Mouse (Mus musculus) stomach, embryonic 16.5 days (tissue): ENCODE measurements around the gene Rspo1. TPM values are rescaled to one million over a fixed set of nuclear protein-coding genes. Genes with fewer than 3 reads are reported as not detected.

Experiments used
- ATAC-seq: fragments of 200-750 bp; cut with Nextera tagmentation; 2 replicates; pipeline ENCODE4 v1.8.0; 2017; ENCODE audit warnings: moderate number of reproducible peaks, moderate TSS enrichment; ENCODE audit not compliant: insufficient read depth, low FRiP score
- H3K27ac ChIP-seq: fragments of 300-500 bp; sonication (generic); 2 replicates; pipeline ENCODE4 v1.5.1; 2014; ENCODE audit warnings: low read length
- H3K27me3 ChIP-seq: fragments of 300-500 bp; sonication (generic); 2 replicates; pipeline ENCODE4 v1.6.1; 2014; ENCODE audit warnings: low read length, control low read depth, mixed read lengths; ENCODE audit not compliant: control insufficient read depth, insufficient read depth
- H3K36me3 ChIP-seq: fragments of 300-500 bp; sonication (generic); 2 replicates; pipeline ENCODE4 v1.6.1; 2014; ENCODE audit warnings: low read length; ENCODE audit not compliant: control insufficient read depth, insufficient read depth
- H3K4me1 ChIP-seq: fragments of 300-500 bp; sonication (generic); 2 replicates; pipeline ENCODE4 v1.6.1; 2014; ENCODE audit warnings: low read length, control low read depth, mixed read lengths; ENCODE audit not compliant: control insufficient read depth, insufficient read depth
- H3K4me2 ChIP-seq: fragments of 300-500 bp; sonication (generic); 2 replicates; pipeline ENCODE4 v1.6.1; 2014; ENCODE audit warnings: low read depth, low read length, mixed read lengths
- H3K4me3 ChIP-seq: fragments of 300-500 bp; sonication (generic); replicated peaks from 2 replicates; pipeline ENCODE4 v1.5.1; 2014; ENCODE audit warnings: mild to moderate bottlenecking, low read length
- H3K9ac ChIP-seq: fragments of 300-500 bp; sonication (generic); 2 replicates; pipeline ENCODE4 v1.6.1; 2014; ENCODE audit warnings: low read length
- H3K9me3 ChIP-seq: fragments of 300-500 bp; sonication (generic); replicated peaks from 2 replicates; pipeline ENCODE4 v1.6.1; 2016; ENCODE audit warnings: low read length, control low read depth; ENCODE audit not compliant: control insufficient read depth
- WGBS: fragments of 180-500 bp; shearing (Covaris S2); extraction: QIAGEN DNeasy Blood & Tissue Kit; methylation state at CpG from one replicate; pipeline ENCODE4 v1.1.7; 2014; 5-methylcytosine and 5-hydroxymethylcytosine counted together
- polyA plus RNA-seq: library from polyadenylated mRNA; unstranded; fragments of >200 nt; fragmentation: Nextera tagmentation; extraction: Ambion mirVana; gene quantifications from 2 replicates; pipeline ENCODE4 v1.2.1, GENCODE M21; 2015

Gene Rspo1
- polyA plus RNA-seq, 1 experiment from 2014 or later: 10.3 TPM

DNA sequence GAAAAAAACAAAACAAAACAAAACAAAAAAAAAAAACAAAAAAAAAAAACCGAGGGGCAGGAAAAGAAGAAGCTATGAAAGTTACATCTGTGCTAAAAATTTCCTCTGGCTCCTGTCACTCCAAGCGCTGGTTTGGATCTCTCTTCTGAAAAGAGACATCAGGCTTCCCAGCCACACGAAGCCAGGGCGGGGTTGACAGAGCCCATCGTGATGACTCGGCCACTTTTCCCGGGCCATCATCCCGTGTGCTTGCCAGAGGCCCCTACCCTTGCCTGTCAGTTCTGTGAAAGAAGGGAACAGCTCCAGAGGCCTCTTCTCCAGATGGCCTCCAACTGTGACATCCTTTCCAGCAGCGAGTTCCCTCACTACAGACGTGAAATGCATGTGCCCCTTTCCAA, 35.2 kb upstream of the Rspo1 start:
- no peak overlapping the region for H3K9ac ChIP-seq
- no peaks in the 10 kb centered on the region for H3K36me3 ChIP-seq
- no peak overlapping the region for H3K4me3 ChIP-seq
- no peaks in the 10 kb centered on the region for H3K4me1 ChIP-seq
- no peak overlapping the region for H3K27ac ChIP-seq
- H3K9me3 ChIP-seq: no peaks in the 10 kb centered on the region
- no peak overlapping the region for H3K4me2 ChIP-seq
- no peaks in the 10 kb centered on the region for H3K27me3 ChIP-seq
- ATAC-seq: no peak
- 29% methylated on average over 10 of the region's 10 CpGs for WGBS

DNA sequence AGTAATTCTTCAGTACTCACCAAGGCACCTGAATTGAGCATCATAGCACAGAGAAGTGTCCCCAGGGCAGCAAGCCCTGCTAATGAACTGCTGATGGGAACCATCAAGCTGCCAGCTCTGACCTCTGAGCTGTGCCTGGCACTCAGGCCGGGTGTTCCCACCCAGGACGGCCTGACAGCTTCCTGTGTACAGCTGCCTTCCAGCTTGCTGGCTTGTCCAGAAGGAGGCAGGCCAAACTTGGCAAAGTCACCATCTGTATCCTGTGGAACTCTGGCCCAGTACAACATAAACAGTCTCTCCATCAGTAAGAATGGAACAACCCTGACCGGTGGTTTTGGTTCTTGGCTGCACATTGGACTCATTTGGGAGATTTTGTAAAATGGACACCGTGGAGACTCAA, 32.7 kb upstream of the Rspo1 start:
- ATAC-seq: no peak
- 47% methylated on average over 4 of the region's 4 CpGs for WGBS
- no peak overlapping the region for H3K4me2 ChIP-seq
- no peak overlapping the region for H3K9ac ChIP-seq
- no peaks in the 10 kb centered on the region for H3K27me3 ChIP-seq
- H3K4me1 ChIP-seq: no peaks in the 10 kb centered on the region
- no peaks in the 10 kb centered on the region for H3K9me3 ChIP-seq
- H3K4me3 ChIP-seq: no peak overlapping the region
- H3K36me3 ChIP-seq: no peaks in the 10 kb centered on the region
- no peak overlapping the region for H3K27ac ChIP-seq

DNA sequence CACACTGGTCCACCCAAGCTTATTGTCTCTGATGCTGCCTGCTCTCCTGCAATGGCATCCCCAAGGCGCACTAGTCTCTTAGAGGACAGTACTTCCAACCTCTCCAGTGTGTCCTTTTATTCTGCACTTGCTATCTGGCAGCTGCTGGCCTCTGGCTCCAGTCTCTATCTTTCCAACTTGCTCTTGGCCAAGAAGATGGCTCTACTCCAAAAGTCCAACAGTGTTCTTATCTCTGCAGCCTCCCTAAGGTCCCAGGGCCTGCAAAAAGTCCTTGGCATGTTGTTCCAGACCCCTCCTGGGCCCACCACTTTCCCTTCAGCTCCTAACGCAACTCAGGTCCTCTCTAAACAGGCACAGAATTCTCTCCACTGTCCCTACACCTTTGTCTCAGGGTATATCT, 28.9 kb upstream of the Rspo1 start:
- H3K9ac ChIP-seq: no peak overlapping the region
- H3K9me3 ChIP-seq: no peaks in the 10 kb centered on the region
- H3K4me2 ChIP-seq: no peak overlapping the region
- no peaks in the 10 kb centered on the region for H3K36me3 ChIP-seq
- WGBS: 76% methylated on average over 2 of the region's 2 CpGs
- H3K27ac ChIP-seq: no peak overlapping the region
- no peaks in the 10 kb centered on the region for H3K27me3 ChIP-seq
- H3K4me3 ChIP-seq: no peak overlapping the region
- H3K4me1 ChIP-seq: no peaks in the 10 kb centered on the region
- ATAC-seq: no peak

DNA sequence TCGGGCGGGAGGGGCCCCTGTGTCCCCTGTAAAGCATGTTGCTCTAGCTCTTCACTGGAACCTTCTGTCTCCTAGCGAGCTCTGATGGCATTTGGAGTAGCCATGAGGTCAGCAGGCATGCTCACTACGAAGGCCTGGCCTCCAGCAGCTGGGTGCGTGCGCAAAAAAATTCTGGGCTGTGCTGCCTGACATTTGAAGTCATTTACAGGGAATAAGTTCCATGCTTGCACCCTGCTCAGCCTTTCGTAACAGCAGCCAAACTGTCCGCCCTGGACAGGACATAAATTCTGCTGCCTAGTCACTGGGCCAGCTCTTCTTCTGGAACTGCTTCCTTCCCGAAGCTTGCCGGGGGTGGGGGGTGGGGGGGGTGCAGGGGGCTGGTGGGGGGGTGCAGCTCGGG, 27.2 kb upstream of the Rspo1 start:
- ATAC-seq: no peak
- WGBS: 49% methylated on average over 11 of the region's 11 CpGs
- Histone ChIP-seq H3K4me2 (no peak overlapping the region), H3K36me3 (no peaks in the 10 kb centered on the region), H3K9me3 (no peaks in the 10 kb centered on the region), H3K27me3 (no peaks in the 10 kb centered on the region), H3K9ac (no peak overlapping the region), H3K4me3 (no peak overlapping the region), H3K27ac (no peak overlapping the region), H3K4me1 (no peaks in the 10 kb centered on the region)

DNA sequence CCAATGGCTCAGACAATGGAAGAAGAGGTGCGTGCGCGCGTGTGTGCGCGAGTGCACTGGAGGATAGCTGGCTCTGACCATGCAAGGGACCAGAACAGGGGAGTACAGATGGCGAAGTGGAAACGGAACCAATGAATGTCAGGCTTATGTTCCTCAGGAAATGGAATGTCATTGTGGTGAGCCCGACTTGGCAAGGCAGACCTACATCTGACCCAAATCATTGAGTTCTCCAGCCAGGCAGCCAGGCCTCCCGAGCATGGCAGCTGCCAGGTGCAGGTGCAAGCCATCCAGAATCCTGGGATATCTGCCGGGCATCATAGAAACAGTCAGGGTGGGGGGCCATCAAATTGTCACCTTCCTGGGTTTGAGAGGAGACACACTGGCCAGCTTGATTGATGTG, 25.3 kb upstream of the Rspo1 start:
- WGBS: 81% methylated on average over 11 of the region's 11 CpGs
- Histone ChIP-seq H3K4me3 (no peak overlapping the region), H3K36me3 (no peaks in the 10 kb centered on the region), H3K27me3 (no peaks in the 10 kb centered on the region), H3K4me1 (no peaks in the 10 kb centered on the region), H3K9ac (no peak overlapping the region), H3K9me3 (no peaks in the 10 kb centered on the region), H3K4me2 (no peak overlapping the region), H3K27ac (no peak overlapping the region)
- no peak for ATAC-seq

DNA sequence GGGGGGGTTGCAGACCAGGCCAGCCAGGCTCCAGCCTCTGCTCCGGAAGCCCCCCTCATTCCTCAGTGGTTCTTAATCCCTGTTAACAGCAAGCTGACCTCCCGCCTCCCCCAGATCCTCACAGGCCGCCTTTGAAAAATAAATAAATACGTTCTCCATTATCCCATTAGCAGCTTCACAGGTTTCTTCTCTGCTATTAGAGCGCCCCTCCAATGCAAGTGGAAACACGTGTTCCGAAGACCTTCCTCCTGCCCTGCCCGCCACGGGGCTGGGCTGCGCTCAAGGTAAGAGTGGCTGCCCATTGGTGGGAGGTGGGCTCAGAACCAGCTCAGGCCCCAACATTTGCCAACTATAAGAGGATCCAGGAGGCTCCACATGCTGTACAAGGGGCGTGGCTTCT, 23.7 kb upstream of the Rspo1 start:
- Histone ChIP-seq H3K4me1 (no peaks in the 10 kb centered on the region), H3K36me3 (no peaks in the 10 kb centered on the region), H3K9ac (no peak overlapping the region), H3K9me3 (no peaks in the 10 kb centered on the region), H3K4me3 (no peak overlapping the region), H3K27me3 (no peaks in the 10 kb centered on the region), H3K27ac (no peak overlapping the region), H3K4me2 (no peak overlapping the region)
- no peak for ATAC-seq
- 23% methylated on average over 11 of the region's 11 CpGs for WGBS

DNA sequence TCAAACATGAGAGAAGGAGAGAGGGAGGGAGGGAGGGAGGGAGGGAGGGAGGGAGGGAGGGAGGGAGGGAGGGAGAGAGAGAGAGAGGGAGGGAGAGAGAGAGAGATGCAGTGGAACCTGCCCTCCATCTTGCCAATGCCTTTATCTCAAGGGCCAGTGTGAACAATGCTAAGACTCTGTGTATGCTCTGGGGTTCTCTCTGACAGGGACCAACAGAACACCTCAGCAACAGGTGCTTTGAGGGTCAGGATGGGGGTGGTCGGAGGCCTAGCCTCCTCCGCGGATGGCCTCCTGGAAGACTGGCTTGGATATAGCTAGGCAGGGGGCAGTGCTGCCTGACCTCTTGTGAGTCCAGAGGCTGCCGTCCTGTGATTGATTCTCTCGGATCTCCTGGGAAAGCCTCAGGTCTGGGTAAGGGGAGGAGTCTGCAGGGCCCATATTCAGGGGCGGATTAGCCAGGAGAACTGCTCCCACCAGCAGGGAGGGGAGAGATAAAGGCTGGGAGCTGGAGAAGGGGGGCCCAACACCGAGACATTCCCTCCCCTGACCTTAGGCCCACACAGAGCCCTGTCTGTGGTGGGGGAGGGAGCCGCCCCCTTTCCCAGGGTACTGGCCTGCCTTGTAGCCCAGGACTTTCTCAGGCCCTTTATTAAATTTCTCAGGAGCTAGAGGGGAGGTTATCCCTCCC, 21.2 kb upstream of the Rspo1 start:
- Histone ChIP-seq H3K36me3 (no peaks in the 10 kb centered on the region), H3K27ac (no peak overlapping the region), H3K4me3 (no peak overlapping the region), H3K4me1 (no peaks in the 10 kb centered on the region), H3K27me3 (no peaks in the 10 kb centered on the region), H3K9me3 (no peaks in the 10 kb centered on the region), H3K4me2 (no peak overlapping the region), H3K9ac (no peak overlapping the region)
- WGBS: 13% methylated on average over 8 of the region's 8 CpGs
- no peak for ATAC-seq

DNA sequence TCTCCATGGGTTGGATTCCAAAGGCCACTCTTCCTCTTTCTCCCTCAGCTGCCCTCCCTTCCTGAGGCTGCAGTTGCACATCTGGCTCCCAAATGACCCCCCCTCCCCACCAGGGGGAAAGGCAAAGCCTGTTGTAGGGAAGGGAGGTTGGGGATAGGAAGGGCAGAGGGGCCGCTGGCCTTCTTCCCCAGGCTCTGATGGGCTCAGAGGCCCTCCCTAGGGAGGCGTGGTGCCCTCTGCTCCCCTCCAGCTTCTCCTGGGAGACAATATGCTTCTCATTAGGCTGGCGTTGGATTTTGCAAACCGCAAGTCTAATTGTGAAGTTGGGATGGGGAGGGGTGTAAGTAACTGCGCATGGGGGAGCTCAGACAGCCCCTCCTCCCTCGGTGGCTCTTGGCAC, 17.5 kb upstream of the Rspo1 start:
- ATAC-seq: no peak
- no peak overlapping the region for H3K4me2 ChIP-seq
- no peak overlapping the region for H3K27ac ChIP-seq
- 63% methylated on average over 6 of the region's 6 CpGs for WGBS
- H3K4me3 ChIP-seq: no peak overlapping the region
- H3K36me3 ChIP-seq: no peaks in the 10 kb centered on the region
- H3K9me3 ChIP-seq: no peaks in the 10 kb centered on the region
- no peaks in the 10 kb centered on the region for H3K27me3 ChIP-seq
- no peak overlapping the region for H3K9ac ChIP-seq
- H3K4me1 ChIP-seq: no peaks in the 10 kb centered on the region

DNA sequence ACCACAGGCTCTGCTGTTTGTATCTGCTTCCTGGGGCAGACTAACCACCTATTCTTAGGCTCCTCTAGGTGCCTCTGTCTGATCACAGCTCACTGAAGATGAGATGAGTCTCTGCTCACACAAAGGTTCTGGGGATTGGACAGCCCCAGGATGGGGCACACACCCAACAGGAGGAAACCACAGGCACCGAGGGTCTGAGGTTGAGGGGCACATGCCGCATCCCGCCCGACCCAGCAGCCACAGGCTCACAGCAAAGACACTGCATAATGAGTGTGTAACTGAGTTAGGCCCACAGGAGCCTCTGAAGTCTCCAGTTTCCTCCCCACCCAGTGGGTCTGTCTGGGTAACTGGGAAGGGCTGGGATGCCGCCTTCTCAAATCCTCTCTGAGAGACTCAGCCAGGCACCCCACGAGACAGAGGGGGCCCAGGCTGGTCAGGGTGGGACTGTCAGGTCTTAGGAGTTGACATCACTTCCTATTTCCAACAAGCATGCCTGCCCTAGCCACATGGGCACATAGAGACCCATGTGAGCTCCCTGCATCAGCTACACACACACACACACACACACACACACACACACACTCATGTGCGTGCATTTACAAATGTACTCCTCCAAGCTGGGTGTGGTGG, 16.9 kb upstream of the Rspo1 start:
- H3K36me3 ChIP-seq: no peaks in the 10 kb centered on the region
- no peaks in the 10 kb centered on the region for H3K27me3 ChIP-seq
- no peaks in the 10 kb centered on the region for H3K9me3 ChIP-seq
- no peak overlapping the region for H3K27ac ChIP-seq
- no peak for ATAC-seq
- H3K4me3 ChIP-seq: no peak overlapping the region
- H3K4me1 ChIP-seq: no peaks in the 10 kb centered on the region
- 61% methylated on average over 7 of the region's 7 CpGs for WGBS
- no peak overlapping the region for H3K9ac ChIP-seq
- no peak overlapping the region for H3K4me2 ChIP-seq
